Mouse (Mus musculus) left cerebral cortex, postnatal 25 days (tissue): ENCODE data around the gene Crx. TPM values are rescaled to one million over a fixed set of nuclear protein-coding genes. Genes with fewer than 3 reads are reported as not detected.

Experiments
- DNase-seq, 2 experiments: peaks; one replicate each; pipeline ENCODE4 v3.0.0; 2022; ENCODE audit warnings: low spot score in 2 of 2, mixed read lengths in 1 of 2
- intact Hi-C: fragments of 180-260 bp; cut with DNase I; formaldehyde crosslinking; loops from one replicate; pipeline ENCODE4 v1.15.1; 2025
- total RNA-seq, 2 experiments: library from RNA; stranded (reverse); gene quantifications; 2 replicates each; pipeline ENCODE4 v1.2.3; 2021

Gene Crx
- total RNA-seq, 2 experiments from 2014 or later: not detected

DNA sequence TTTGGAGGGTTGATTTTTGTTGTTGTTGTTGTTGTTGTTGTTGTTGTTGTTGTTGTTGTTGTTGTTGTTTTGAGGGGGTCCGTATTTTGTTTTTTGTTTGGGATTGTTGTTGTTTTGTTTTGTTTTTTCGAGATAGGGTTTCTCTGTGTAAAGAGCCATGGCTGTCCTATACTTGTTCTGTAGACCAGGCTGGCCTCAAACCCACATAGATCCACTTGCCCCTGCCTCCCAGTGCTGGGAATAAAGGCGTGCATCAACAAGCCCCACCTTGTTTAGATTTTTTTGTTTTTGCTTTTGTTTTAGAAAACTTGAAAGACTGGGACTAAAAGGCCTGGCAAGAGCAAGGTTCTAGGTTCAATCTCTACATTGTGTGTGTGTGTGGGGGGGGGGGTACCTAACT, 2.1 kb upstream of the Crx start:
- intact Hi-C loops: no loop called here
- DNase-seq: no peak

DNA sequence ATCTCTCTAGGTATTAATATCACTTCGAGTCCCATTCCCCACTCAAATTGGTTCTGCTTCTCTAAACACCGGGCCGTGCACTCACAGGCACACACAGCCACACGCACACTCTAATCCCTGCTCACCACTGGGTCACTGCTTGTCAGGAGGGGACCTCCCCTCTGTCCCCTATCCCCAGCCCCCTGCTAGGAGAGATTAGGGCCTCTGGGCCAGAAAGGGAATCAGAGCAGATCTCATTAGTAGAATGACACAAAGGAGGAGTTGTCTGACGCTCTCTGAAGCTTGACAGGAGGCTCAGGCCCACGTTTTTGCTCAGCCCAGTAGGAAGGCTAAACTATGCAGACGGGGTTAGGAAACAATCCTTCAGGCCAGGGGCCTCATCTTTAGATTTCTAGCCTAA, 1.6 kb upstream of the Crx start:
- DNase-seq: no peak
- intact Hi-C loops: no loop called here

DNA sequence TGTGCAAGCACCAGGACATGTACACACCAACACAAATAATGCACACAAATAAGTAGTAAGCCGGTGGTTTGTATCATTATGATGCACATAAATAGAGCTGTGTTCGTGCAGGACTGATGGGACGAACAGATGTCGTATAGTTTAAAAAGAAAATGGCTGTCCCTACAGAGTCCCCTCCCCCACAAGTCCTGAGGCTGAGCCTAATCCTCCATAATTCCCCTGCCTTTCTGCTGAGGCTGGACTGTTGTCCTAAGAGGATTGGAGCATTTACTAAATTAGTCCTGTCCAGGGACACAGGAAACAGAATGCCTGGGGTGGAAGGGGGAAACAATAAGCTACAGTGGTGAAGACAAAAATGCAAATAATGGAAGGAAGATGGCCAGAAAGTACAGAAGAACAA, 15.7 kb downstream of the Crx start:
- no peak for DNase-seq
- intact Hi-C loops: no loop called here

DNA sequence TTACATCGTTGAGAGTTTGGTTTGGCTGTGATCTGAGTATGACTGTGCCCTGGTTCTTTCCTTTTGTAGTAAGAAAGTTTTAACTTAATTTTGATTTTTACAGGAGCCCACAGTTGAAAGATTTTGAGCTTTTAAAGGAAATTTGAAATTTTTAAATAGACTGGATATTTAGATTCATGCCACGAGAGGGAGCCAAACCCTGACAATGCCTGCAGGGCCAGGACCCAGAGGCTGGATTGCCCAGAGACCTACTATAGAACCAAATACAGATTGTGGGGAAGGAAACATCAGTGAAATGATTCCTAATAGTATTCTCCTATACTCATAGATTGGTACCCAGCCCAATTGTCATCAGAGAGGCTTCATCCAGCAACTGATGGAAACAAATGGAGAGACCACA, 20.1 kb downstream of the Crx start:
- intact Hi-C loops: loop anchor here (2.0 kb wide), 1 partner anchor 53 kb away; no protein-coding TSS in a partner anchor

DNA sequence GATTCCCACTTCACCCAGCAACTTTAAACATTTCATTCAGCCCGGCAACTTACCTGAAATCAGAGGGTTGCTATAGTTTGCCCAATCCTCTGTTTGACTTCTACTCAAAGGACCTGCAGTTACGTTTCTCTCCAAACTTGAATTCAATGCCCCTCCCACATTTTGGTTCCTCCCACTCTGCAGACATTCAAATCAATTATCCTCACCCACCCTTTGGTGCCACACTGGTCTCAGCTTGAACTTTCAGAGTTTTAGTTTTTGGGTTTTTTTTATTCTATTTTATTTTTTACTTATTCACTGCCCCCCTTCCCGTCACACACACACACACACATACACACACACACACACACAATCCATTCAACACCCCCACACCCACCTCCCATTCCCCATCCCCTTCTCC, 40.2 kb downstream of the Crx start, which contains the start of gene Obox6:
Obox6 (minus strand) TSS at position 101 of the 400 bp plus-strand sequence.
- DNase-seq: no peak
- intact Hi-C loops: no loop called here

More for the DNA sequence above, 20.1 kb downstream of the Crx start:
- DNase-seq: peak; percentile 1 to 2

Other genes with a start within 250 kb of the Crx start
- gene Obox3, start 240.1 kb downstream of the Crx start, total RNA-seq: not detected
- not detected for gene Obox5, start 129.8 kb downstream of the Crx start, total RNA-seq
- gene Obox6, start 40.3 kb downstream of the Crx start, total RNA-seq: not detected
- not detected for gene Crxos, start 2.6 kb upstream of the Crx start, total RNA-seq
- 1,000 to 10,000 TPM; 1,337 to 1,417 TPM for gene Selenow, start 42.4 kb upstream of the Crx start, total RNA-seq
- gene Nop53, start 66.1 kb upstream of the Crx start, total RNA-seq: 100 to 1,000 TPM in 1 of 2 experiments, 10 to 100 TPM in 1; 98.5 to 104 TPM
- 1 to 10 TPM; 4.7 to 8.4 TPM for gene Ehd2, start 87.6 kb upstream of the Crx start, total RNA-seq
- 10 to 100 TPM; 12.6 to 14.3 TPM for gene Bicra, start 168.0 kb upstream of the Crx start, total RNA-seq
- under 1 TPM; 0.50 TPM for gene Zfp541, start 181.8 kb upstream of the Crx start, total RNA-seq
- gene Napa, start 218.5 kb upstream of the Crx start, total RNA-seq: 100 to 1,000 TPM; 264 to 272 TPM
- gene Kptn, start 239.9 kb upstream of the Crx start, total RNA-seq: 10 to 100 TPM; 36.0 to 42.7 TPM
- 100 to 1,000 TPM; 263 to 264 TPM for gene Slc8a2, start 249.9 kb upstream of the Crx start, total RNA-seq